Mouse (Mus musculus) erythroblast, embryonic 14.5 days (primary cell): ENCODE results near the gene Dock4.

ENCODE experiments used
- GATA1 ChIP-seq: IDR thresholded peaks from 2 replicates; pipeline ENCODE4 v1.6.1; 2012; ENCODE audit warnings: low read length, inconsistent platforms, mixed read lengths
- TAL1 ChIP-seq: IDR thresholded peaks from 3 replicates; pipeline ENCODE4 v1.6.1; 2012; ENCODE audit warnings: low read length, inconsistent platforms, mixed read lengths

DNA sequence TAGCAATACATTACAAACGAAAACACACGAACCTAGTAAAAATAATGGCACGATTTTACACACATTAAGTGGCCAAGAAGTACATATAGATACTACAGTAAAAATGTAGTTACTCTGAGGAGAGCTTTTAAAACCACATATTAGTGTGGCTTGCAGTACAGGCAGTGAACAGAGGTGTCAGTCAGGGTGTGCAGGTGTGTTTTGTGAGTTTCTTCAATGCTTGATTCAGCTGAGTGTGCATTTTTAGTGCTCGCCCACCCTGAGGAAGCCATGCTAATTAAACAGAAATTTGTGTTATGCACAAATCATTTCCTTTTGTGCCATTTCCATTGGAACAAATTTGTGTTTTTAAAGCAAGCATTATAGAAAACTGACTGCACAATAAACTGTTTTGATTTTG is 77.3 kb downstream of the Dock4 start:
- TF ChIP-seq GATA1 (no peak), TAL1 (no peak)
